Mouse (Mus musculus): ENCODE data around the gene Ptprm. TPM values are rescaled to one million over a fixed set of nuclear protein-coding genes. Genes with fewer than 3 reads are reported as not detected.

Gene Ptprm
- polyA plus RNA-seq, 1 experiment from 2014 or later: 10.6 TPM

GRCm38 (mm10) chr17:66693676-66694304 is 660.5 kb downstream of the Ptprm start:
- peaks cover 34% of the 10 kb centered on the region for H3K4me1 ChIP-seq
- H3K27ac ChIP-seq (replicated peaks): peak overlapping the region; percentile 79
- DNase-seq (ENCODE audit: low spot score): peak; percentile 53

GRCm38 (mm10) chr17:66692941-66693675 is 661.1 kb downstream of the Ptprm start:
- Histone ChIP-seq H3K9me3 (no peaks in the 10 kb centered on the region), H3K4me3 (no peak overlapping the region), H3K4me1 (peaks cover 34% of the 10 kb centered on the region), H3K27me3 (replicated peaks; ENCODE audit: low read depth, poor library complexity, severe bottlenecking) (0 out of 2 replicates have a peak, but pooled peaks cover 5% of the 10 kb centered on the region), H3K27ac (replicated peaks) (peak overlapping the region; percentile 79), H3K36me3 (replicated peaks) (no peaks in the 10 kb centered on the region)
- DNase-seq (ENCODE audit: low spot score): no peak
- WGBS: 91% methylated on average over 16 of the region's 16 CpGs

More at GRCm38 (mm10) chr17:66693676-66694304, 660.5 kb downstream of the Ptprm start:
- Histone ChIP-seq H3K4me3 (peak overlapping the region; percentile 34), H3K36me3 (replicated peaks) (no peaks in the 10 kb centered on the region), H3K27me3 (replicated peaks; ENCODE audit: low read depth, poor library complexity, severe bottlenecking) (0 out of 2 replicates have a peak, but pooled peaks cover 5% of the 10 kb centered on the region), H3K9me3 (no peaks in the 10 kb centered on the region)
- WGBS: 33% methylated on average over 21 of the region's 21 CpGs

GRCm38 (mm10) chr17:66688179-66688578 is 666.1 kb downstream of the Ptprm start:
- DNase-seq (ENCODE audit: low spot score): no peak
- H3K27me3 ChIP-seq (replicated peaks; ENCODE audit: low read depth, poor library complexity, severe bottlenecking): no peaks in the 10 kb centered on the region
- no peaks in the 10 kb centered on the region for H3K9me3 ChIP-seq
- peaks cover 3% of the 10 kb centered on the region for H3K4me1 ChIP-seq
- no peak overlapping the region for H3K4me3 ChIP-seq
- H3K27ac ChIP-seq (replicated peaks): no peak overlapping the region
- WGBS: 93% methylated on average over 9 of the region's 9 CpGs
- no peaks in the 10 kb centered on the region for H3K36me3 ChIP-seq (replicated peaks)

GRCm38 (mm10) chr17:66687543-66687942 is 666.7 kb downstream of the Ptprm start:
- H3K27ac ChIP-seq (replicated peaks): no peak overlapping the region; the same call in 1 of the 2 replicates
- no peaks in the 10 kb centered on the region for H3K27me3 ChIP-seq (replicated peaks; ENCODE audit: low read depth, poor library complexity, severe bottlenecking)
- H3K9me3 ChIP-seq: no peaks in the 10 kb centered on the region
- WGBS: 82% methylated on average over 4 of the region's 4 CpGs
- H3K4me1 ChIP-seq: peaks cover 3% of the 10 kb centered on the region; the same call in 1 of the 2 replicates
- no peak for DNase-seq (ENCODE audit: low spot score)
- no peak overlapping the region for H3K4me3 ChIP-seq
- H3K36me3 ChIP-seq (replicated peaks): no peaks in the 10 kb centered on the region

- WGBS: 87% methylated on average over 25 of the region's 25 CpGs
- no peaks in the 10 kb centered on the region for H3K27me3 ChIP-seq (replicated peaks; ENCODE audit: low read depth, poor library complexity, severe bottlenecking)
- no peak for DNase-seq (ENCODE audit: low spot score)
Observed at GRCm38 (mm10) chr17:66686701-66687489, 667.4 kb downstream of the Ptprm start.

GRCm38 (mm10) chr17:66683411-66683810 is 670.8 kb downstream of the Ptprm start:
- no peak overlapping the region for H3K27ac ChIP-seq (replicated peaks)
- DNase-seq (ENCODE audit: low spot score): no peak
- no peaks in the 10 kb centered on the region for H3K36me3 ChIP-seq (replicated peaks)
- no peaks in the 10 kb centered on the region for H3K27me3 ChIP-seq (replicated peaks; ENCODE audit: low read depth, poor library complexity, severe bottlenecking)
- H3K4me1 ChIP-seq: peaks cover 6% of the 10 kb centered on the region; the same call in 1 of the 2 replicates
- H3K9me3 ChIP-seq: no peaks in the 10 kb centered on the region
- WGBS: 78% methylated on average over 8 of the region's 8 CpGs
- no peak overlapping the region for H3K4me3 ChIP-seq

More at GRCm38 (mm10) chr17:66686701-66687489, 667.4 kb downstream of the Ptprm start:
- H3K4me3 ChIP-seq: no peak overlapping the region
- H3K36me3 ChIP-seq (replicated peaks): no peaks in the 10 kb centered on the region
- no peaks in the 10 kb centered on the region for H3K9me3 ChIP-seq
- H3K4me1 ChIP-seq: peaks cover 6% of the 10 kb centered on the region; the same call in 1 of the 2 replicates
- H3K27ac ChIP-seq (replicated peaks): no peak overlapping the region

- no peak overlapping the region for H3K4me3 ChIP-seq
- WGBS: 19% methylated on average over 4 of the region's 4 CpGs
- no peaks in the 10 kb centered on the region for H3K36me3 ChIP-seq (replicated peaks)
- peaks cover 6% of the 10 kb centered on the region; the same call in 1 of the 2 replicates for H3K4me1 ChIP-seq
- H3K27ac ChIP-seq (replicated peaks): no peak overlapping the region
- peak; percentile 57 for DNase-seq (ENCODE audit: low spot score)
- no peaks in the 10 kb centered on the region for H3K9me3 ChIP-seq
- no peaks in the 10 kb centered on the region for H3K27me3 ChIP-seq (replicated peaks; ENCODE audit: low read depth, poor library complexity, severe bottlenecking)
Observed at GRCm38 (mm10) chr17:66680662-66681061, 673.6 kb downstream of the Ptprm start.

- peaks cover 10% of the 10 kb centered on the region; the same call in 1 of the 2 replicates for H3K4me1 ChIP-seq
- DNase-seq (ENCODE audit: low spot score): no peak
- H3K4me3 ChIP-seq: no peak overlapping the region
- H3K36me3 ChIP-seq (replicated peaks): no peaks in the 10 kb centered on the region
- H3K27ac ChIP-seq (replicated peaks): no peak overlapping the region
- WGBS: 83% methylated on average over 2 of the region's 2 CpGs
- H3K9me3 ChIP-seq: no peaks in the 10 kb centered on the region
- no peaks in the 10 kb centered on the region for H3K27me3 ChIP-seq (replicated peaks; ENCODE audit: low read depth, poor library complexity, severe bottlenecking)
Observed at GRCm38 (mm10) chr17:66674667-66675066, 679.6 kb downstream of the Ptprm start.

- Histone ChIP-seq H3K4me1 (peaks cover 10% of the 10 kb centered on the region; the same call in 1 of the 2 replicates), H3K4me3 (no peak overlapping the region), H3K9me3 (no peaks in the 10 kb centered on the region), H3K27me3 (replicated peaks; ENCODE audit: low read depth, poor library complexity, severe bottlenecking) (no peaks in the 10 kb centered on the region), H3K27ac (replicated peaks) (no peak overlapping the region), H3K36me3 (replicated peaks) (no peaks in the 10 kb centered on the region)
- 80% methylated on average over 16 of the region's 16 CpGs for WGBS
- DNase-seq (ENCODE audit: low spot score): no peak
Observed at GRCm38 (mm10) chr17:66671715-66672230, 682.5 kb downstream of the Ptprm start.

- Histone ChIP-seq H3K36me3 (replicated peaks) (no peaks in the 10 kb centered on the region), H3K9me3 (no peaks in the 10 kb centered on the region), H3K27ac (replicated peaks) (no peak overlapping the region), H3K27me3 (replicated peaks; ENCODE audit: low read depth, poor library complexity, severe bottlenecking) (no peaks in the 10 kb centered on the region), H3K4me1 (peaks cover 10% of the 10 kb centered on the region; the same call in 1 of the 2 replicates), H3K4me3 (no peak overlapping the region)
- DNase-seq (ENCODE audit: low spot score): no peak
- 71% methylated on average over 8 of the region's 8 CpGs for WGBS
Observed at GRCm38 (mm10) chr17:66671287-66671686, 683.0 kb downstream of the Ptprm start.

- no peak overlapping the region for H3K4me3 ChIP-seq
- H3K27me3 ChIP-seq (replicated peaks; ENCODE audit: low read depth, poor library complexity, severe bottlenecking): no peaks in the 10 kb centered on the region
- no peaks in the 10 kb centered on the region for H3K9me3 ChIP-seq
- no peak for DNase-seq (ENCODE audit: low spot score)
- H3K36me3 ChIP-seq (replicated peaks): no peaks in the 10 kb centered on the region; the same call in 1 of the 2 replicates
- peaks cover 4% of the 10 kb centered on the region; the same call in 1 of the 2 replicates for H3K4me1 ChIP-seq
- H3K27ac ChIP-seq (replicated peaks): no peak overlapping the region
- 91% methylated on average over 3 of the region's 3 CpGs for WGBS
Observed at GRCm38 (mm10) chr17:66665791-66666190, 688.5 kb downstream of the Ptprm start.

- peaks cover 4% of the 10 kb centered on the region; the same call in 1 of the 2 replicates for H3K4me1 ChIP-seq
- no peaks in the 10 kb centered on the region for H3K9me3 ChIP-seq
- no peak overlapping the region for H3K4me3 ChIP-seq
- no peak for DNase-seq (ENCODE audit: low spot score)
- no peaks in the 10 kb centered on the region; the same call in 1 of the 2 replicates for H3K36me3 ChIP-seq (replicated peaks)
- no peak overlapping the region for H3K27ac ChIP-seq (replicated peaks)
- H3K27me3 ChIP-seq (replicated peaks; ENCODE audit: low read depth, poor library complexity, severe bottlenecking): no peaks in the 10 kb centered on the region
- 82% methylated on average over 3 of the region's 3 CpGs for WGBS
Observed at GRCm38 (mm10) chr17:66665201-66665756, 689.0 kb downstream of the Ptprm start.
